Mouse (Mus musculus): Measurements from ENCODE around the gene Supt3.

DNA sequence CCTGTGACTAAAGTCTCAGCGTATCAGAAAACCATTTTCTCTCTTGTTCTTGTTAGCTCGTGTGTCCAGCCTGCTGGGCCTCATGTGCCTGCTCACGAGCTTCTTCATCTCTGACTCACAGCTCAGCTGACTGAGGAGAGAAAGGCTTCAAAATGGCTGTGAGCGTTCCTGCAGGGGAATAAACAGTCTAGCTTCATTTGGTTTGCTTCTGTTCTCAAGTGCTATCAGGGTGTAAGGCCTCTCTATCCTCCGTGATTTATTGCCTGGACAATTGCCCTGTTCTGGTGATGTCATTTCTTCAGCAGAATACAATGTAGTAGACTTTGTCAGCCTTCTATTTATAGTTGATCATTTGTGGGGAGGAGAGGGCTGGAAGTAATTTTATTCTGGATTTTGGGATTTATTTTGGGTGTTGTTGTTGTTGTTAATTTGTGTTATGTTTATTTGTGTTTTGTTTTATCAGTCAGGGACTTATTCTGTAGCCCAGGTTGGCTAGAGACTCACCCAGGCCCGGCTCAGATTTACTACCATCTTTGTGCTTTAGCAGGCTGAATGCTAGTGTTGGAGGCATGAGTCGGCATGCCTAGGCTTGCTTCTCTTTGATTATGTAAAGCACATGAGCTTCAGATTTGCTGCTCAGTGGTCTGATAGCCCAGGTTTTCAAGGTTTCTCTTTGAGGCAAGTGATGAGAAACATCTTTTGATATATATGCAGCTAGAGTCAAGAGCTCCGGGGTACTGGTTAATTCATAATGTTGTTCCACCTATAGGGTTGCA is 243.4 kb downstream of the Supt3 start:
- no peak for TF ChIP-seq CTCF (IDR thresholded peaks at IDR 0.05; ENCODE audit: insufficient read depth, low read depth, low read length)
- TF ChIP-seq POLR2A (IDR thresholded peaks at IDR 0.05; ENCODE audit: insufficient read depth, low read depth, low read length): no peak
